In the genomic region with DNA sequence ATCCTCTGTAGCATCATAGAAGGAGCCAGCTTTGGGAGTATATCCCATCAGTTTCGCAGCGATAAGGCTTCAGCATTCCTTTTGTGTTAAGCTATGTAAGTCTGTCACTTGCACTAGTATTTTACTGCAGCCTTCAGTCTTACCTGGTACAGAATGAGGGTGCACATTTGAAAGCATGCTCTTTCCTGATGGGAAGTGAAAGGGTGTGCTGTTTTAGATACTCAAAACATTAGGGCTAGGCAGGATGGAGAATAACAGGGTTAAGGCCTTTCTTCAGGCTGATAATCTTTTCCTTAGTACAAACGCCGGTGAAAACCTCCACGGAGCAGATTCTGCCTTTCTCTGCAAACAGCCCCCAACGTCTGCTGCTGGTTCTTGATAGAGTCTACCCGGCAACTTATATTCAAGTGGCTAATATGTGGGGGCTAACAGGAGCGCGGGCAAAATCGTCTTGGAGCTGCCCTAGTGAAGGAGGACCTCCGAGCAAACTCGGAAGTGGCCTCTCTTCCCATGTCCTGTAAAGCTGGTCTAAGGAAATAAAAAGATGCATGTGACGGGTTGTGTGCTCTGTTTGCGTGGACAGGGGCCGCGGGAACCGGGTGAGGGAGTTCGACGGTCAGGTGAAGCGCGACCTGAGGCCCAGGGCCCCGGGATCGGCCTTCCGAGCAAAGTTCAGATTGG, we compare ENCODE assay signal across 8 mouse cellular contexts. TPM values are rescaled to one million over a fixed set of nuclear protein-coding genes. Genes with fewer than 3 reads are reported as not detected.
DNase-seq lines count a peak whose midpoint lies in the region; ATAC-seq and TF ChIP-seq lines count a peak whose summit lies in the region.

No protein-coding gene starts in this region.

- TF ChIP-seq EP300 in heart, adult 2 months (IDR thresholded peaks at IDR 0.05; ENCODE audit: insufficient read depth, low read depth, low read length), result no peak

- DNase-seq in heart, adult 2 months, result no peak
- no peak for DNase-seq in heart, adult 9 months (ENCODE audit: low spot score in 2 of 2)
- DNase-seq in forebrain, embryonic 11.5 days (ENCODE audit: low spot score), result no peak
- no peak for DNase-seq in urinary bladder, postnatal 4 days (ENCODE audit: low spot score in 2 of 2)
- DNase-seq in thymus, postnatal 25 days, result no peak
- DNase-seq in layer of hippocampus, adult 8-10 months (ENCODE audit: low spot score in 2 of 2), result no peak

- H3K9me3 ChIP-seq in E14TG2a.4 (ENCODE audit: low read length), result no peaks in the 10 kb centered on the region
- no peaks in the 10 kb centered on the region for H3K9me3 ChIP-seq in forebrain, embryonic 11.5 days (ENCODE audit: control insufficient read depth, low read length)
- H3K9me3 ChIP-seq in limb, embryonic 15.5 days, result no peaks in the 10 kb centered on the region

- no peaks in the 10 kb centered on the region for H3K27me3 ChIP-seq in heart, adult 2 months (ENCODE audit: control insufficient read depth, insufficient read depth, low read length)
- peaks cover 6% of the 10 kb centered on the region for H3K27me3 ChIP-seq in E14TG2a.4 (ENCODE audit: insufficient read depth, low read length)
- no peaks in the 10 kb centered on the region for H3K27me3 ChIP-seq in forebrain, embryonic 11.5 days (ENCODE audit: control insufficient read depth, insufficient read depth, low read length)
- H3K27me3 ChIP-seq in limb, embryonic 15.5 days, result no peaks in the 10 kb centered on the region

- TF ChIP-seq CTCF in heart, adult 2 months (IDR thresholded peaks at IDR 0.05), result no peak
- TF ChIP-seq CTCF in E14TG2a.4 (conservative IDR thresholded peaks at IDR 0.05; ENCODE audit: low read length), result no peak

- peak overlapping the region; percentile 72 for H3K4me2 ChIP-seq in forebrain, embryonic 11.5 days (ENCODE audit: low read depth, low read length, severe bottlenecking)
- peak overlapping the region; percentile 72 for H3K4me2 ChIP-seq in limb, embryonic 15.5 days

- H3K27ac ChIP-seq in heart, adult 2 months, result peak overlapping the region; percentile 90
- H3K27ac ChIP-seq in forebrain, embryonic 11.5 days (ENCODE audit: low read depth, low read length), result peak overlapping the region; percentile 67; the same call in 1 of the 2 replicates
- H3K27ac ChIP-seq in limb, embryonic 15.5 days, result peak overlapping the region; percentile 94

- H3K36me3 ChIP-seq in heart, adult 2 months (ENCODE audit: control insufficient read depth, insufficient read depth, low read length), result no peaks in the 10 kb centered on the region; the same call in none of the 2 replicates
- H3K36me3 ChIP-seq in E14TG2a.4 (ENCODE audit: insufficient read depth, low read length), result peaks cover 25% of the 10 kb centered on the region
- H3K36me3 ChIP-seq in forebrain, embryonic 11.5 days (ENCODE audit: control insufficient read depth, insufficient read depth, low read length), result no peaks in the 10 kb centered on the region
- H3K36me3 ChIP-seq in limb, embryonic 15.5 days, result peaks cover 14% of the 10 kb centered on the region

- no peak for TF ChIP-seq POLR2A in heart, adult 2 months (IDR thresholded peaks at IDR 0.05; ENCODE audit: insufficient read depth, low read depth, low read length)

- peak overlapping the region; percentile 83 for H3K9ac ChIP-seq in heart, adult 2 months (ENCODE audit: low read depth, low read length)
- peak overlapping the region; percentile 68 for H3K9ac ChIP-seq in forebrain, embryonic 11.5 days (ENCODE audit: low read length)
- peak overlapping the region; percentile 64 for H3K9ac ChIP-seq in limb, embryonic 15.5 days

- no peaks in the 10 kb centered on the region; the same call in none of the 2 replicates for H3K4me1 ChIP-seq in heart, adult 2 months (ENCODE audit: control insufficient read depth, insufficient read depth, low read length)
- H3K4me1 ChIP-seq in E14TG2a.4 (replicated peaks; ENCODE audit: low read depth, low read length), result peaks cover 26% of the 10 kb centered on the region
- H3K4me1 ChIP-seq in forebrain, embryonic 11.5 days (replicated peaks; ENCODE audit: control insufficient read depth, insufficient read depth, low read length), result peaks cover 2% of the 10 kb centered on the region; the same call in 1 of the 2 replicates
- peaks cover 13% of the 10 kb centered on the region; the same call in 1 of the 2 replicates for H3K4me1 ChIP-seq in limb, embryonic 15.5 days

- ATAC-seq in forebrain, embryonic 11.5 days (replicated peaks; ENCODE audit: low FRiP score), result peak; percentile 75; the same call in 1 of the 2 replicates
- peak; percentile 50; the same call in 1 of the 2 replicates for ATAC-seq in limb, embryonic 15.5 days (ENCODE audit: insufficient number of reproducible peaks, low FRiP score, low TSS enrichment, low read depth)

- peak overlapping the region; percentile 69 for H3K4me3 ChIP-seq in heart, adult 2 months
- peak overlapping the region; percentile 100 for H3K4me3 ChIP-seq in E14TG2a.4 (replicated peaks; ENCODE audit: low read length)
- peak overlapping the region; percentile 81 for H3K4me3 ChIP-seq in forebrain, embryonic 11.5 days (ENCODE audit: low read depth, low read length)
- H3K4me3 ChIP-seq in limb, embryonic 15.5 days, result peak overlapping the region; percentile 70

- intact Hi-C loops in heart, adult 2 months (cut with DNase I), result loop anchor here (1.0 to 5.0 kb wide), 4 partner anchors 26 to 220 kb away; a partner anchor contains a TSS

- no peaks in the 10 kb centered on the region for H3K79me2 ChIP-seq in heart, adult 2 months (replicated peaks; ENCODE audit: control insufficient read depth, insufficient read depth, low read length)

- WGBS in heart, adult 2 months, result 6% methylated on average over 24 of the region's 24 CpGs
- 11% methylated on average over 24 of the region's 24 CpGs for WGBS in forebrain, embryonic 11.5 days
- 9% methylated on average over 24 of the region's 24 CpGs for WGBS in limb, embryonic 15.5 days

RNA-seq across cellular contexts. Expression of a gene that starts 0.5 kb away (rescaled TPM):
- 10 to 100 TPM; 42.0 to 42.8 TPM for total RNA-seq in heart, adult 2 months (2021)
- 31.5 and 46.8 TPM in 2 replicates for polyA plus RNA-seq in heart, adult 2 months (2012; rRNA removed)
- polyA plus RNA-seq in forebrain, embryonic 11.5 days (2014; fragmentation: Nextera tagmentation; extraction: Ambion mirVana), result 330 and 365 TPM in 2 replicates
- polyA plus RNA-seq in limb, embryonic 15.5 days (2015; fragmentation: Nextera tagmentation; extraction: Ambion mirVana), result 184 and 205 TPM in 2 replicates
- total RNA-seq in layer of hippocampus, adult 8-10 months (2022), result 10 to 100 TPM; 87.5 to 98.6 (median 93.4) TPM

RNA-seq across cellular contexts. Expression of a gene that starts 24.6 kb away (rescaled TPM):
- 1 to 10 TPM in 1 of 2 experiments, under 1 TPM in 1; 0.50 to 1.1 TPM for total RNA-seq in heart, adult 2 months (2021)
- polyA plus RNA-seq in heart, adult 2 months (2012; rRNA removed), result 2.4 and 3.6 TPM in 2 replicates
- 5.2 and 6.1 TPM in 2 replicates for polyA plus RNA-seq in forebrain, embryonic 11.5 days (2014; fragmentation: Nextera tagmentation; extraction: Ambion mirVana)
- 14.0 and 15.2 TPM in 2 replicates for polyA plus RNA-seq in limb, embryonic 15.5 days (2015; fragmentation: Nextera tagmentation; extraction: Ambion mirVana)
- total RNA-seq in layer of hippocampus, adult 8-10 months (2022), result 10 to 100 TPM; 34.3 to 50.6 (median 43.9) TPM

RNA-seq across cellular contexts. Expression of a gene that starts 26.3 kb away (rescaled TPM):
- 1 to 10 TPM; 6.2 to 9.1 TPM for total RNA-seq in heart, adult 2 months (2021)
- 7.4 and 12.7 TPM in 2 replicates for polyA plus RNA-seq in heart, adult 2 months (2012; rRNA removed)
- 20.3 and 20.6 TPM in 2 replicates for polyA plus RNA-seq in forebrain, embryonic 11.5 days (2014; fragmentation: Nextera tagmentation; extraction: Ambion mirVana)
- 13.2 and 17.6 TPM in 2 replicates for polyA plus RNA-seq in limb, embryonic 15.5 days (2015; fragmentation: Nextera tagmentation; extraction: Ambion mirVana)
- total RNA-seq in layer of hippocampus, adult 8-10 months (2022), result 10 to 100 TPM; 11.3 to 14.9 (median 13.7) TPM

RNA-seq across cellular contexts. Expression of a gene that starts 47.8 kb away (rescaled TPM):
- total RNA-seq in heart, adult 2 months (2021), result 1 to 10 TPM; 2.0 to 2.1 TPM
- 0.88 and 0.97 TPM in 2 replicates for polyA plus RNA-seq in heart, adult 2 months (2012; rRNA removed)
- 2.2 and 4.2 TPM in 2 replicates for polyA plus RNA-seq in forebrain, embryonic 11.5 days (2014; fragmentation: Nextera tagmentation; extraction: Ambion mirVana)
- 3.6 and 5.1 TPM in 2 replicates for polyA plus RNA-seq in limb, embryonic 15.5 days (2015; fragmentation: Nextera tagmentation; extraction: Ambion mirVana)
- total RNA-seq in layer of hippocampus, adult 8-10 months (2022), result 10 to 100 TPM; 19.2 to 30.0 (median 27.3) TPM

RNA-seq across cellular contexts. Expression of a gene that starts 48.0 kb away (rescaled TPM):
- total RNA-seq in heart, adult 2 months (2021), result 1 to 10 TPM; 2.5 to 2.9 TPM
- 1.8 and 4.3 TPM in 2 replicates for polyA plus RNA-seq in heart, adult 2 months (2012; rRNA removed)
- polyA plus RNA-seq in forebrain, embryonic 11.5 days (2014; fragmentation: Nextera tagmentation; extraction: Ambion mirVana), result 4.2 and 4.9 TPM in 2 replicates
- 3.6 and 3.9 TPM in 2 replicates for polyA plus RNA-seq in limb, embryonic 15.5 days (2015; fragmentation: Nextera tagmentation; extraction: Ambion mirVana)
- 10 to 100 TPM in 3 of 4 experiments, 1 to 10 TPM in 1; 9.4 to 14.5 (median 11.7) TPM for total RNA-seq in layer of hippocampus, adult 8-10 months (2022)
